Mouse (Mus musculus): ENCODE results near the gene Chst13.

DNA sequence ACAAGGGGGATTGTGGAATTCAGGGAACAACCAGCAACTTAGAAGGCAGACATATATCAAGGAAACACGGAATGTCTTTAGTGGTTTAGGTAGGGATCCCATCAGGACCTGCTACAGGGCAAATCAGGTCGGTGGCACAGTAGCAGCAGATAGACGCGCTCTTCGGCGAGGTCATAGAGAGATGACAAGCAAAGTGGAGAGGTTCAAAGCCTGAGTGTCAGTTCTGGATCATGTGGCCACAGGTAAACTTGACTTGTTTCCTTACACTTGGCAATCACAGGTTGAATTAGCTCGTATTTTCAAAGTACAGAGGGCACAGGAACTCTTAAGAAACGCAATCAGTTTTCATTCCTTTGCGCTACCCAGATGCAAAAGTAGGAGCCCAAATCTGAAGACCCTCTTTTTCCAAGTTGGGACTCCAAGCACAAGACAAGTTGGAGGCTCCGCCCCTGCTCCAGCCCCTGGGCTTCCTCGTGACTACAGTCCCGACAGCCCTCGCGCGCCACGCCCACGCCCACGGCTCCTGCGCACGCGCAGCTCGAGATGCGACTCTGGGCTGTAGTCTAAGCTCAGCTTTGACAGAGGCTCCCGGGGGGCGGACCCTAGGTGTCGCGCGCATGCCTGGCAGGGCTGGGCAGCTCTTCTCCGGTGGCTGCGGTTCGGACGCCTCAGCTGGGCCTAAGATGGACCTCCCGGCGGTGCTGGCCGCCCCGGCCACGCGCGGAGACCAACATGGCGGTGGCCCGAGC, 44.2 kb upstream of the Chst13 start, which contains the start of gene Zxdc:
- TF ChIP-seq POLR2A (IDR thresholded peaks at IDR 0.05; ENCODE audit: insufficient read length, low read depth), result peak; percentile 95
- TF ChIP-seq E2F4 (IDR thresholded peaks at IDR 0.05; ENCODE audit: insufficient read depth), result no peak
- no peak for TF ChIP-seq CEBPB (IDR thresholded peaks at IDR 0.05; ENCODE audit: insufficient read depth, poor library complexity, severe bottlenecking)
- TF ChIP-seq TCF12 (IDR thresholded peaks at IDR 0.05; ENCODE audit: insufficient read depth, poor library complexity, severe bottlenecking), result no peak
- TF ChIP-seq MAX (IDR thresholded peaks at IDR 0.05; ENCODE audit: low read depth), result no peak
- no peak for TF ChIP-seq USF1 (IDR thresholded peaks at IDR 0.05; ENCODE audit: low read depth)
- TF ChIP-seq MYOD1 (IDR thresholded peaks at IDR 0.05; ENCODE audit: control insufficient read depth in 1 of 3, insufficient read length in 2 of 3, low read depth in 2 of 3), result no peak
- peak; percentile 92 for TF ChIP-seq POLR2AphosphoS2 (IDR thresholded peaks at IDR 0.05; ENCODE audit: insufficient read length, low read depth)
- no peak for TF ChIP-seq TCF3 (IDR thresholded peaks at IDR 0.05; ENCODE audit: insufficient read length, low read depth)
- no peak for TF ChIP-seq SRF (IDR thresholded peaks at IDR 0.05; ENCODE audit: control insufficient read depth, insufficient read length, low read depth)
- TF ChIP-seq MYOG (IDR thresholded peaks at IDR 0.05; ENCODE audit: control insufficient read depth in 1 of 3, insufficient read depth in 1 of 3, insufficient read length in 2 of 3, low read depth in 2 of 3), result peak in 1 of 3 experiments; percentile 26
- no peak for TF ChIP-seq REST (IDR thresholded peaks at IDR 0.05; ENCODE audit: insufficient read depth, insufficient read length)

Measured in myocyte (in vitro differentiated cells).